Mouse (Mus musculus) thymus, adult 2 months (tissue): ENCODE data around the gene Setd3. TPM values are rescaled to one million over a fixed set of nuclear protein-coding genes. Genes with fewer than 3 reads are reported as not detected.

Experiments
- DNase-seq: peaks from one replicate; pipeline ENCODE4 v3.0.0; 2021
- H3K27ac ChIP-seq: fragments of 200-500 bp; 2 replicates; pipeline ENCODE4 v1.5.1; 2012; ENCODE audit warnings: low read length, control low read depth; ENCODE audit not compliant: control insufficient read depth, insufficient read depth
- H3K27me3 ChIP-seq: fragments of 200-500 bp; 2 replicates; pipeline ENCODE4 v1.6.1; 2012; ENCODE audit warnings: mild to moderate bottlenecking, low read length, moderate library complexity, mixed read lengths; ENCODE audit not compliant: control insufficient read depth, insufficient read depth
- H3K36me3 ChIP-seq: fragments of 200-500 bp; 2 replicates; pipeline ENCODE4 v1.6.1; 2012; ENCODE audit warnings: mild to moderate bottlenecking, low read length, moderate library complexity; ENCODE audit not compliant: control insufficient read depth, insufficient read depth
- H3K4me1 ChIP-seq: fragments of 200-500 bp; replicated peaks from 2 replicates; pipeline ENCODE4 v1.6.1; 2012; ENCODE audit warnings: low read length; ENCODE audit not compliant: control insufficient read depth, insufficient read depth
- H3K4me3 ChIP-seq: fragments of 200-500 bp; 2 replicates; pipeline ENCODE4 v1.5.1; 2012; ENCODE audit warnings: mild to moderate bottlenecking, low read length, control low read depth, moderate library complexity; ENCODE audit not compliant: control insufficient read depth, insufficient read depth
- CTCF ChIP-seq: fragments of 200-500 bp; IDR thresholded peaks from 2 replicates; pipeline ENCODE4 v1.5.1; 2012; ENCODE audit warnings: mild to moderate bottlenecking, control low read depth, low read length, moderate library complexity, borderline replicate concordance; ENCODE audit not compliant: control insufficient read depth, poor library complexity, insufficient read depth; ENCODE audit errors: extremely low read depth
- POLR2A ChIP-seq: fragments of 200-500 bp; IDR thresholded peaks from 2 replicates; pipeline ENCODE4 v1.6.1; 2012; ENCODE audit warnings: mild to moderate bottlenecking, low read length, control low read depth, moderate library complexity; ENCODE audit not compliant: control insufficient read depth, poor library complexity, insufficient read depth; ENCODE audit errors: extremely low read depth
- WGBS: fragments of 180-500 bp; shearing (Covaris S2); methylation state at CpG from one replicate; pipeline ENCODE4 v1.1.7; 2018; 5-methylcytosine and 5-hydroxymethylcytosine counted together
- polyA plus RNA-seq: library from polyadenylated mRNA; depleted of rRNA; stranded (reverse); fragments of >200 nt; gene quantifications from 2 replicates; pipeline ENCODE4 v1.2.3, GENCODE M21; 2012

Gene Setd3
- polyA plus RNA-seq, 1 experiment = 28.5 TPM

DNA sequence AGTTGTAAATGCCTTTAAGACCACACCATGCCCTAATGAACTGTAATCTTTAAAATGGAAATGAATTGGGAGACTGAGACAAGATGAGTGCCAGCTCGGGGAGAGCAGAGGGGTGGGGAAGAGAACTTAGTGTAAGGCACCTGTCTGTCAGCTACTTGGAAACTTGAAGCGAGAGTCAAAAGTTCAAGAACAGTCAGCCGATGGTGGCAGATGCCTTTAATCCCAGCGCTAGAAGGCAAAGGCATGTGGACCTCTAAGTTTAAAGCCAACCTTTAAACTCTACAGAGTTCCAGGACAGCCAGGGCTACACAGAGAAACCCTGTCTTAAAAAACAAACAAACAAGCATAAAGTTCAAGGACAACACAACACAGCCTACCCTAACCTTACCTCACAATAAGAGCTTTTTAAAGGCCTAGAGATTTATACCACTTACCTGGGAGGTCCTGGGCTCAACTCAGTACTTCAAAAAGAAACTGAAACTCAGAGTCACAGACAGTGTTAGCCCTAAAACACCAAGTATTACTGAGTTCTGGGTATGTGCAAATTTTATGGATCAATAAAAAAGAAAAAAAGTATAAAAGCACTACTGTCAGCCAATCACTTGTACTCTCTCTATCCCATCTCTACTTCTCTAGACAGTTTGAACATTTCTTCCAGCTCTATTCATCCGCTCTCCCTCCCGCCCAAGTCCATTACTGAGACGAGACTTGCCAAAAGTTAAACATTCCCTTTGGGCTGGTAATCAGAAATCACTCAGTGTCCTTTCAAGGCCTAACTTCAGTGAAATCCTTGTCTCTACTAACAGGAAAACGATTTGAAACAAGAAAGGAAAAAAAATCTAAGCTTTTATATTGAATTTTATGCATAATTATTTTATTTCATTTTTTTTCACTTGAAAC is 4.3 kb downstream of the Setd3 start:
- WGBS = 90% methylated on average over 8 of the region's 8 CpGs
- Histone ChIP-seq H3K27ac (no peak overlapping the region), H3K4me3 (no peak overlapping the region), H3K27me3 (no peaks in the 10 kb centered on the region), H3K36me3 (no peaks in the 10 kb centered on the region), H3K4me1 (peaks cover 3% of the 10 kb centered on the region)
- TF ChIP-seq POLR2A (no peak), CTCF (no peak)
- DNase-seq = no peak

- Histone ChIP-seq H3K36me3 (no peaks in the 10 kb centered on the region), H3K27me3 (no peaks in the 10 kb centered on the region), H3K27ac (no peak overlapping the region), H3K4me1 (peaks cover 5% of the 10 kb centered on the region), H3K4me3 (no peak overlapping the region)
- 87% methylated on average over 4 of the region's 4 CpGs for WGBS
- DNase-seq = no peak
- no peak for TF ChIP-seq POLR2A
These were observed 6.5 kb downstream of the Setd3 start for GRCm38 (mm10) chr12:108172639-108173038.

DNA sequence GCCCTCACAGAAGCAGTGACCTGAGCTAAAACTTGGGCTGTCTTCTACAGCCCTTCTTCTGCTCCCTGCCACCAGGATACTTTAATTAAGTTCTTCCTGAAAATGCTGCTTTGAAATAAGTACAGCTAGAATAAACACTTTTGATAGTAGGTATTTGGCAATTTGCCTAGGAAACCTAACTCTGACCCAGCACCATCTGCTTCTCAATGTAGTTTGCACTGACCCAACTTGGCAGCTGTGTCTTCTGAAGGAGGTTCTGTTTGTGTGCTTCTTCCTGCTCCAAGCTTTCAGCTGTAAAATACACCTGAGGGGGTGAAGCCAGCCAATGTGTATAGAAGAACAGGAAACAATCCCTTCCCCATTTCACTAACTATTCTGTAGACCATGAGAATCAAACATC is 7.8 kb downstream of the Setd3 start:
- Histone ChIP-seq H3K27ac (no peak overlapping the region), H3K4me1 (peaks cover 5% of the 10 kb centered on the region), H3K36me3 (no peaks in the 10 kb centered on the region), H3K27me3 (no peaks in the 10 kb centered on the region), H3K4me3 (no peak overlapping the region)
- DNase-seq = no peak
- TF ChIP-seq POLR2A = no peak
- no peak for TF ChIP-seq CTCF

- WGBS = 47% methylated on average over 3 of the region's 3 CpGs
- H3K4me3 ChIP-seq = no peak overlapping the region
- H3K27ac ChIP-seq = no peak overlapping the region
- H3K27me3 ChIP-seq = no peaks in the 10 kb centered on the region
- TF ChIP-seq CTCF (no peak), POLR2A (no peak)
- peaks cover 5% of the 10 kb centered on the region for H3K4me1 ChIP-seq
- H3K36me3 ChIP-seq = no peaks in the 10 kb centered on the region
- DNase-seq = no peak
These were observed 8.6 kb downstream of the Setd3 start for GRCm38 (mm10) chr12:108170467-108170866.

DNA sequence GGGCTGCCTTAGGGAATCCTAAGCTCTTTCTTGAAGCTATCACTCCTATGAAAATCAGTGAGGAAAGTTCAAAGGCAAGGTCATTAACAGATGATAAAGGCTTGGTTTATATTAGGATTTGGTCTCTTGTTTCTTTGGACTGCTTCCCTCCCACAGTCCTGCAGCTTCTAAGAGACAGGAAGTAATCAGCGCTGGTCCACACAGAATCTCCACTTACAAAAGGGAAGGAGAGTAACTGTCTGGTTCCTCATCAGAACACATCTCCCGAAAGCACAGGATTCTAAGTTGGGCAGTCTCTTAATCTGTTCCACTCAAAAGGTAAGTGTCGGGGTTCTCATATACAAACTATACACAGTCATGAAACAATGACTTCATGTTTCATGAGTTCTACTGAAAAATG is 10.2 kb downstream of the Setd3 start:
- no peaks in the 10 kb centered on the region for H3K27me3 ChIP-seq
- peaks cover 6% of the 10 kb centered on the region for H3K36me3 ChIP-seq
- H3K27ac ChIP-seq = no peak overlapping the region
- no peak for DNase-seq
- 58% methylated on average over 3 of the region's 3 CpGs for whole genome bisulfite sequencing
- peaks cover 5% of the 10 kb centered on the region for H3K4me1 ChIP-seq
- no peak for TF ChIP-seq POLR2A
- TF ChIP-seq CTCF = no peak
- no peak overlapping the region for H3K4me3 ChIP-seq

- Histone ChIP-seq H3K27ac (no peak overlapping the region), H3K36me3 (peaks cover 43% of the 10 kb centered on the region), H3K27me3 (no peaks in the 10 kb centered on the region), H3K4me3 (no peak overlapping the region), H3K4me1 (no peaks in the 10 kb centered on the region)
- 97% methylated on average over 3 of the region's 3 CpGs for WGBS
- DNase-seq = no peak
- TF ChIP-seq CTCF (no peak), POLR2A (no peak)
These were observed 15.4 kb downstream of the Setd3 start for GRCm38 (mm10) chr12:108163706-108164105.
